Mouse (Mus musculus): Measurements from ENCODE around the gene Rpl10.

Rpl10 gene

DNA sequence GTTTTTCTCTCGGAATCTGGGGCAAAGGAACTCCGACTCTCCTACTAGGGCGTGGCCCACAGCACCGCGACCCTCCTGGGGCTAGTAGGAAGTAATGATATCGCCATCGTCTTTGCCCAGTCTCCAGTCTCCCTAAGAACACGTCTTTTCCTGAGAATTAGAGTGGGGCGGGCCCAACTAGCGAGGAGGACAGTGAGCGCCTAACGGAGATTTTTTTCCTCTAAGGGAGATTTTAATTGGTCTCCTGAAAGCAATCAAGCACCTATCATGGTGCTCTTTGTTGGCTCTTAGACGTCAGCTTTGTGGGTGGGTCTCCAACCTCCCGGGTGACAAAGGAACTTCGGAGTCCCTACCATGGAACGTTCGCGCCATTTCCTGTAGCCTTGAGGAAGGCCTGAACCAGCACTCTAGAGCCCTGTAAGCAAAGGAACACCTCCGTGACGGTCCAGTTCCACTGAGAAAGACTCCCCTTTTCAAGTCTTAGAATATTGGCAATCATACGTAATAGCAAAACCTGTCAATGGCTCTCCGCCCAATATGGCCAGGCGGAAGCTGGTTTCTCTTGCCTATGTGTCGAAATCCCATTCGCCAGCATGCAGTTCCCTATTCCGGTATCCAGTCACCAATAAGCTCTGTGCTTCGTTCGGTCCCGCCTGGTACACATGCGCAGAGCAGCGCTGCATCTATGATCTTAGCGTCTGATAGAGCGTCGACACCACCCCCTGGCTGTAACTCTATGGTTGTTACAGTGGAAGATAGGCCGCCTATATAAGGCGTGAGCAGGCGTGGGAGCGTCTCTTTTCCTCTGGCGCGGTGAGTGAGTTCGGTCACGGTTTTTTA lies at the start of gene Rpl10:
TSS of gene Rpl10 (plus strand) at position 751 of the 840 bp plus-strand sequence.
- peak; percentile 79 to 93 for DNase-seq (ENCODE audit: low spot score in 2 of 2)

- no peak for DNase-seq (ENCODE audit: low spot score in 2 of 2)
These were observed 40.6 kb upstream of the Rpl10 start for GRCm38 (mm10) chrX:74230038-74230437.

DNA sequence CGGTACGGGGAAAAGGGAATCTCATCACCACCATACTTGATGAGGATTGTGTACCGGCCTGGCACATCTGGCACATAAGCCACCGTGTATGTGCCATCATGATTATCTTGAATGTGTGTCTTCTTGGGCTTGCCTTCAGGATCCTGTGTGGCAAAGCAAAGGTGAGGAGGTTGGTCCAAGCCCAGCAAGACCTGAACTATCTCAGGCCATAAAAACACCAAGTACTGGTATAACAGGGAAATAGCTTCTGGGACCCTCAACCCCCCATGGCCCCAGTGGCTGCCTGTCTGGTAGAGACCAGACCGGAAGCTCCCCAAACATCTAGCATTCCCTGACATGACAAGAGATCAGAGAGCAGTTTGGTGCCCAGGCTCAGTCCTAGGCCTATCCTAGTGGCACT lies 37.4 kb upstream of the Rpl10 start:
- no peak for DNase-seq (ENCODE audit: low spot score in 2 of 2)

DNA sequence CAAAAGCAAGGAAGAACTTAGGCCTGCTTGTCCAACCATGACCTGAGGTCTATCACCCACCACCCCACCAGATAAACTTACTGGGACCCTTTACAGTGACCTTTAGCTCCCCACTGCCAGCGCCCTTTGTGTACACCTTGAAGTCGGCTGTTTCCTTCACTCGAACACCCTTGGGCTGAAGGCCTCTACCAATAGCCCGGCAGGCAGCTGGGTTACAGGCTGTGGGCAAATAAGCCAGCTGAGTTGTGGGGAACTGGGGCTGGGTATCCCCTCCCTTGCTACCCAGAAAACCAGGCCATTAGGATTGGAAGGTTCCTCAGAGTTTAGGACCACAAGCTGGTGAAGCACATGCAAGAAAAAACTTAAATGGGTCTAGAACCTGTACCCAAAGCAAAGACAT lies 30.3 kb upstream of the Rpl10 start:
- DNase-seq (ENCODE audit: low spot score in 2 of 2): no peak

DNA sequence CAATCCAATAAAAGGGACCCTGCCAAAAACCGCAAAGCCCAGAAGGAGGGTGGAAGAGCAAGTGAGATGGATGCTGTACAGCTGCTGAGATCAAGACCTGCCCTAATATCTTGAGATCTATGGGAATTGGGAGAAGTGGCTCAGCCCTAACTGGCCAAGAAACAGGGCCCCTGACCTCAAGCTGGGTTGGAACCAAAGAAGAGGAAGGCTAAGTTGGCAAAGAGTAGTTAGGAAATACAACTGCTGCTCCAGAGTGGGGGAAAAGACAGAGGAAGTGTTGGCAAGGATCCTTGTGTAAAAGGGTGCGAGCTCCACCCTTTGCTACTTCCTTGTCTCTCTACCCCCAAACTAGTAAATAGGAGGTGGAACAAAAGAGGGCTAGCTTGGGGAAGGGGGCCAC lies 27.2 kb upstream of the Rpl10 start:
- DNase-seq (ENCODE audit: low spot score in 2 of 2): no peak

- DNase-seq (ENCODE audit: low spot score in 2 of 2): no peak
These were observed 26.8 kb upstream of the Rpl10 start for GRCm38 (mm10) chrX:74243807-74244206.

DNA sequence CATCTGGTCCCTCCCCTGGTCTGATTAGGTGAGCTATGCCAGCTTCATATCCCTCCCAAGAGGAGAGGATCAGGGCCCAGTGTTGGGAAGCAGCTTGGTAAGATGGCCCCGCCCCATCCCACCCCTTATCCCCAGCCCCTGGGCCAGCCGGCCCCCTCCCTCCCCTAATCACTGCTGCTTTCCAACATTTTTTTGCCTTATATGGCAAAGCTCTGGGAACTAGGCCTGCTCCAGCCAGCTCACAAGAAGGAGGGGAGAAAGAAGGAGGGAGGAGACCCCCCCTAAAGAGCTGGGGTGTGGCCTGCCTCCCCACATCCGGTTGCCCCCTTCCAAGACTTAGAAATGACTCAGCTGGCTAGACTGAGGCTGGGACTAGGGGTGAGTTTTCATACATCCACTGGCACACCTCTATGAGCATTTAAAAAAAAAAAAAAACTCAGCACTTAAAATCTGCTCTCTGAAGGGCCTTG lies 26.0 kb upstream of the Rpl10 start:
- DNase-seq (ENCODE audit: low spot score in 2 of 2): no peak

DNA sequence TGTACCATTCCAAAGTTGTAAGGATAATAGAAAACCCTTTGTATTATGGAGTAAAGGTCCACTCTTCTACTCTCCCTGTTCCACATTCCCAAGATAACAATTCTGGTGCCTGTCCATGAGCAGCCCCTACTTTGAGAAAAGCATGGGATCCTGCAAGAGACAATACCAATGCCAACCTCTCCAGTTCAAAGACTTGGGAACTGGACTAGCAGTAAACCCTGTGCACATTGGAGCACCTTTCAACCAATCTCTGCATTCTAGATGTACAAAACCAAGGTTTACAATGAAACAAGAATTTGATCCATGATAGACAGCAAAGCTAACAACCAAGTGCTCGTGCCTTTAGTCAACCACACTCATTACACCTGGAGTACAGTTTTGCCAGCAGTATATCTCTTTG lies 25.5 kb upstream of the Rpl10 start:
- no peak for DNase-seq (ENCODE audit: low spot score in 2 of 2)

GRCm38 (mm10) chrX:74245687-74246086 lies 24.9 kb upstream of the Rpl10 start:
- peak; percentile 49 to 59 for DNase-seq (ENCODE audit: low spot score in 2 of 2)

DNA sequence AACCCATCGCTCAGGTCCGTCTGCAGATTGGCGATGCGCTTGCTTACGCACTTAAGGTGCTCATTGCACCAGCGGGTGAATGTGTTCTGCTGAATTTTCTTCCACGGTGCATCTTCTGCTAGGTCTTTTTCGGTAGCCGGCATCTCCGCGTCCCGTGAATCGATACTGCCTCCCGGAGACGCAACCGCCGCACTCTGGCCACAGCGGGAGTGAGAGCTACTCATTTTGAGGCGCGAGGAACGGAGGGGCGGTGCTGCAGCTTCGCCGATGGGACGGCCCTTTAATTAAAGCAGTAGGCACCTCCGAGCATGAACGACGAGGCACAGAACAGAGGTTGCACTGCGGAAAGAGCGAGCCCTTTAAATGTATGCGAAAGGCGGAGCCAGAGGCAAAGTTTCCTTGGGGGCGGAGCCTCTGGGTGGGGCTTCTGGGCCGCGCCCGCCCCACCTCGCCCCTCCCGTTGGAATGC lies 24.4 kb upstream of the Rpl10 start:
- peak; percentile 73 to 86 for DNase-seq (ENCODE audit: low spot score in 2 of 2)

DNA sequence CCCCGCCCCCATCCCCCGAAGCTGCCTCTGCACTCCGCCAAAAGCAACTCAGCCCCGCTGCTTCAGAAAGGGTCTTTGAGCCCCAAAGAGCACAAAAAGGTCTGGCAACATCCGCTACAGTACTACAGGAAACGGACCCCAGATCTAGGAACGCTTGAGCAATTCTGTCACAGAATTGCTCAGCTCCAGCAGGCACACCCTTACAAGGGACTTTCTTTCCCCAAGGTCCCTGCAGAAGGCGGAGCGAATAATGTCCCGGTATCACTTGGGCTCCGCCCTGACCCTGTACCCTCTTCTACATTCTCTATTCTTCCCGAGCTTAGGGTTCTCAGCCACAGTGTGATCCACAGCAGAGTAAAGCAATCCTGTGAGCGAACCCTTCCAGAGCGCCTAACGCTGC lies 23.9 kb upstream of the Rpl10 start:
- DNase-seq (ENCODE audit: low spot score in 2 of 2): no peak

DNA sequence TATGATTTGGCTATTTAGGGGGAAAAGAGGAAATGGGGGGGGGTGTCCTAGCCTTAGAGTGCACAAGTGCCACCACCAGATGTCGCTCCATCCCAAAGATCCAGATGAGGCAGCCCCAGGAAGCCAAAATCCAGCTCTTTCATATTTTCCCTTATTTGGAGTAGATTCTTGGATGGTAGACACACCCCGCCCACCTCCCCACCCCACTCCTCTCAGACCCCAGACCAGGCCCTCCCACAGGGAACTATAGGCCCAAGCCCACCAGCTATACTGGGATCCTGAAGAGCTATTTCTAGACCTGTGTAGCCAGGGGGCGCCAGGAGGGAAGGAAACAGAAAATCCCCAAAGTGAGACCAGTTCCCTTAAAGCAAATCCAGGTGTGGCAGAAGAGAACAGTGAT lies 22.0 kb upstream of the Rpl10 start:
- DNase-seq (ENCODE audit: low spot score in 2 of 2): no peak

DNA sequence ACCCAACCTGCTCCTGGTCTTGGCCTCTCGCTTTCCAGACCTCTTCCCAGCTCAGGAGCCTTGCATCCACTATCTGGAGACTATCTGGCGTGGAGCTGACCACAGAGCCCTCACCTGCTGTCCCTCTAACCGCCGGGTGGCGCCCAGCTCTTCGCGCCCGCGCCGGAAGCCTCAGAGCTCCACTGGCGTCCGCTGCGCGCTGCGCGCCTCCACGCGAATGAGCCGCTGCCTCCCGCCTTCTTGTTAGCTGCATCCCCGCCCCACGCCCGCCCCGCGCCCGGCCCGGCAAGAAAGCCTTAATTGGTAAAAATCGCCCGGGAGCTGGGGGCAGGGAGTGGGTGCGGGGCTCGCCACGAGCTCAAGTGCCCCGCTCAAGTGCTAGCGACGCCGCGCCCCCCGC lies 21.0 kb upstream of the Rpl10 start, which contains the start of gene Flna:
TSS of gene Flna (minus strand) at position 206 of the 400 bp plus-strand sequence.
- peak in 1 of 2 experiments; percentile 28 for DNase-seq (ENCODE audit: low spot score in 2 of 2)

DNA sequence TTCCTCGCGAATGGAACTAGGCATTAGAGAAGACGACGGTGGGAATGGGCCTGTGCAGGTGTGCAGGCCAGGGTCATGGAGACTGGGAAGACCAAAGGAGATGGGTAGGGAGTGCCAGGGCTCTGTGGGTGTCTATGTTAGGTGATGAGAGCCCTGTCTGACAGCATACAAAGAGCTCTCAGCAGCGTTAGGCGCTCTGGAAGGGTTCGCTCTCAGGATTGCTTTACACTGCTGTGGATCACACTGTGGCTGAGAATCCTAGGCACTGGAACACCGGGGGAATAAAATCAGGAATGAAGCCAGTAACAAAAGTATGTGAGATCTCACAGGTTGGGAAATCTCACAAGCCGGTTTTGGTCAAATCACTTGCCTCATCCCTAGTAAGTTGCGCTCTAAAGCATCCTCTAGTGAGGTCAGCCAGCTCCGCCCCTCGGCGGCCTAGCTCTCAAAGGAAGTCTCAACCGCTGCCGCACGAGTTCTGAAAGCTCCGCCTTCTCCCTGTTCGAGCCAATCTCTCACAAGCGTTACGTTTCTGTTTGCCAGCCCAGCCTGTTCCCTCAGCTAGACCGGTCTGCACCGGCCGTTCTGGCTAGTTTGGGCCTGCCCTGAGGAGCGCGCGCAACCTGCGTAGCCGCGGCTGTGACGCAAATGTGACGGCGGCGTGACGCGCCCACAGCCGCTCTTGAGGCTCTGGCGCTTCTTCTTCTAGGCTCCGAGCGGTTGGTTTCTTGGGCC lies 16.3 kb upstream of the Rpl10 start, which contains the start of gene Emd:
TSS of gene Emd (plus strand) at position 535 of the 735 bp plus-strand sequence.
- DNase-seq (ENCODE audit: low spot score in 2 of 2): peak; percentile 80 to 85

DNA sequence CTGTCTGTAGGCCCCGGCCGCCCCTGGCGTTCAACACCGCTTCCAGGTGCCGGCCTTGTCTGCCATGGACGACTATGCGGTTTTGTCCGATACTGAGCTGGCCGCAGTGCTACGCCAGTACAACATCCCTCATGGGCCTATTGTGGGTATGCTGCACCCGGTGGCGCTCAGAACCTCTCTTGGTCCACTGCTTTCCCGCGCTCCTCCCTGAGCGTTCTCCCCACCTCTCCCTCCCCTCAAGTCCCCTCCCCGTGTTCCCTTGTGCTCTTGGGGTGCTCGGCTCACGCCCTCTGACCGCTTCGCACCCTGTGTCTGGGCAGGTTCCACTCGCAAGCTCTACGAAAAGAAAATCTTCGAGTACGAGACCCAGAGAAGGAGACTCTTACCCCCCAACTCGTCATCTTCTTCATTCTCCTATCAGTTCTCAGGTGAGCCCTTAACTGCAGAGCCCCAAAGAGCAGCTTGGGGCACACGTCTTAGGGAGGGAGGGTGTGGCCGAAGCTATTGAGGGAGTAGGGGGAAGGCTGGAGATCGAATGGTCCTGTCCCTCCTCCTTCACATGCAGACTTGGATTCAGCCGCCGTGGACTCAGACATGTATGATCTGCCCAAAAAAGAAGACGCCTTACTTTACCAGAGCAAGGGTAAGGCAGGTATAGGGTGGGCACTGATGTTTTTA lies 15.6 kb upstream of the Rpl10 start:
- no peak for DNase-seq (ENCODE audit: low spot score in 2 of 2)

DNA sequence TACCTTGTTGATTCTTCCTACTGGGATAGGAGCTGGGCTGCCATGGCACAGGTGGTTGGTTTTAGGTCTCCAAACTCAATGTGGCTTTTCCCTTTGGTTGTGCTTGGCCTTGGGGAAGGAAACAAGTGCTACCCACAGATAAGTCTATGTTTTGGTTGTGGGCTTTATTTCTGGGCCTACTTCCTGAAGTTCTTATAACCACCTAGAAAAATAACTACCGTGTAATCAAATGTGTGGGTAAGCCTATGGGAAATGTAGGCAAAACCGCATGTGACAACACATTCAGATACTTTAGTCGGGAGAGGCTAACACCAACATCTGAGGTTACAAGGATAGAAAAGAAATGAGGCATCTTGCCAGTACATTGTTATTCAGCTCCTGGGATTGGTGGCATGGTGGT lies 12.9 kb upstream of the Rpl10 start:
- no peak for DNase-seq (ENCODE audit: low spot score in 2 of 2)

GRCm38 (mm10) chrX:74269736-74270061 lies 913 bp upstream of the Rpl10 start:
- DNase-seq (ENCODE audit: low spot score in 2 of 2): no peak

- no peak for DNase-seq (ENCODE audit: low spot score in 2 of 2)
These were observed 415 bp downstream of the Rpl10 start for GRCm38 (mm10) chrX:74270902-74271551.

- no peak for DNase-seq (ENCODE audit: low spot score in 2 of 2)
These were observed 3.1 kb downstream of the Rpl10 start for GRCm38 (mm10) chrX:74273422-74274322.

DNA sequence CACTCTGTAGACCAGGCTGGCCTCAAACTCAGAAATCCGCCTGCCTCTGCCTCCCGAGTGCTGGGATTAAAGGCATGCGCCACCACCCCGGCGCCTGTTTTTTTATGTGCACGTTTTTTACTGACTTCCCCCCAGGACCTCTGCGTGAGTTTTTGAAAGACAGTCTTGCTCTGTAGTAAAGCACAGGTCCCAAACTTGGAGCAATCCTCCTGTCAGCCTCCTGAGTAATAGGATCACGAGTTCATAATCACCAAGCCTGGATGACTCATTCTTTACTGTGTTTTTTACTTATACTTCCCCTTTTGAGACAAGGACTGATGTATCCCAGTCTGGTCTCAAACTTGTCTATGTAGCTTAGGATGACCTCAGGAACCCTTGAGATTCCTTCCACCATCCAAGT lies 7.3 kb downstream of the Rpl10 start:
- DNase-seq (ENCODE audit: low spot score in 2 of 2): no peak
